Mouse (Mus musculus) lung, adult 2 months (tissue): Measurements from ENCODE around the gene Got1.

ENCODE experiments used
- CTCF ChIP-seq: fragments of 200-500 bp; IDR thresholded peaks from 2 replicates; pipeline ENCODE4 v1.5.1; 2011; ENCODE audit warnings: mild to moderate bottlenecking, low read length, control low read depth; ENCODE audit not compliant: insufficient read depth
- POLR2A ChIP-seq: fragments of 200-500 bp; IDR thresholded peaks from 2 replicates; pipeline ENCODE4 v1.6.1; 2011; ENCODE audit warnings: low read depth, mild to moderate bottlenecking, control low read depth, low read length, borderline replicate concordance; ENCODE audit errors: extremely low read depth

GRCm38 (mm10) chr19:43517320-43517719 lies 7.1 kb downstream of the Got1 start:
- TF ChIP-seq CTCF = no peak
- no peak for TF ChIP-seq POLR2A
